Mouse (Mus musculus) lung, postnatal 0 days (tissue): ENCODE data around the gene Zfp654. TPM values are rescaled to one million over a fixed set of nuclear protein-coding genes. Genes with fewer than 3 reads are reported as not detected.

ENCODE experiments used
- ATAC-seq: fragments of 200-750 bp; cut with Nextera tagmentation; 2 replicates; pipeline ENCODE4 v1.8.0; 2017; ENCODE audit warnings: moderate library complexity
- DNase-seq: peaks from one replicate; pipeline ENCODE4 v3.0.0-alpha.2; 2016; ENCODE audit warnings: low spot score
- H3K27ac ChIP-seq: fragments of 300-500 bp; sonication (generic); 2 replicates; pipeline ENCODE4 v1.5.1; 2014; ENCODE audit warnings: antibody characterized with exemption, mild to moderate bottlenecking, low read length, mixed read lengths
- H3K27me3 ChIP-seq: fragments of 300-500 bp; sonication (generic); replicated peaks from 2 replicates; pipeline ENCODE4 v1.6.1; 2014; ENCODE audit warnings: low read length, mixed read lengths; ENCODE audit not compliant: insufficient read depth
- H3K36me3 ChIP-seq: fragments of 300-500 bp; sonication (generic); 2 replicates; pipeline ENCODE4 v1.6.1; 2014; ENCODE audit warnings: low read length, mixed read lengths; ENCODE audit not compliant: insufficient read depth
- H3K4me1 ChIP-seq: fragments of 300-500 bp; sonication (generic); 2 replicates; pipeline ENCODE4 v1.6.1; 2014; ENCODE audit warnings: antibody characterized with exemption, low read depth, low read length, mixed read lengths; ENCODE audit not compliant: insufficient read depth
- H3K4me2 ChIP-seq: fragments of 300-500 bp; sonication (generic); replicated peaks from 2 replicates; pipeline ENCODE4 v1.6.1; 2014; ENCODE audit warnings: low read depth, mild to moderate bottlenecking, low read length, moderate library complexity, mixed read lengths
- H3K4me3 ChIP-seq: fragments of 300-500 bp; sonication (generic); 2 replicates; pipeline ENCODE4 v1.5.1; 2014; ENCODE audit warnings: low read depth, low read length
- H3K9ac ChIP-seq: fragments of 300-500 bp; sonication (generic); replicated peaks from 2 replicates; pipeline ENCODE4 v1.6.1; 2014; ENCODE audit warnings: low read depth, mild to moderate bottlenecking
- H3K9me3 ChIP-seq: fragments of 300-500 bp; sonication (generic); 2 replicates; pipeline ENCODE4 v1.6.1; 2016; ENCODE audit warnings: low read length, mixed read lengths
- CTCF ChIP-seq: IDR thresholded peaks from 2 replicates; pipeline ENCODE4 v1.5.1; 2016; ENCODE audit warnings: antibody characterized with exemption, mild to moderate bottlenecking
- EP300 ChIP-seq: IDR thresholded peaks from 2 replicates; pipeline ENCODE4 v1.6.1; 2016; ENCODE audit warnings: antibody characterized with exemption, mild to moderate bottlenecking, control low read depth
- WGBS: fragments of 180-500 bp; shearing (Covaris S2); extraction: QIAGEN DNeasy Blood & Tissue Kit; methylation state at CpG from one replicate; pipeline ENCODE4 v1.1.7; 2014; 5-methylcytosine and 5-hydroxymethylcytosine counted together
- polyA plus RNA-seq: library from polyadenylated mRNA; unstranded; fragments of >200 nt; fragmentation: Nextera tagmentation; extraction: Ambion mirVana; gene quantifications from 2 replicates; pipeline ENCODE4 v1.2.1, GENCODE M21; 2015

Zfp654 gene
- polyA plus RNA-seq, 1 experiment from 2014 or later = 3.7 TPM

GRCm38 (mm10) chr16:64883896-64884295, 32.4 kb upstream of the Zfp654 start:
- no peaks in the 10 kb centered on the region for H3K36me3 ChIP-seq
- peaks cover 3% of the 10 kb centered on the region; the same call in 1 of the 2 replicates for H3K4me1 ChIP-seq
- TF ChIP-seq EP300 = no peak
- TF ChIP-seq CTCF = no peak
- DNase-seq (no peak), ATAC-seq (no peak)
- H3K4me2 ChIP-seq = no peak overlapping the region
- H3K9ac ChIP-seq = no peak overlapping the region
- H3K4me3 ChIP-seq = no peak overlapping the region
- WGBS = 30% methylated on average over 5 of the region's 5 CpGs
- no peaks in the 10 kb centered on the region for H3K27me3 ChIP-seq
- H3K27ac ChIP-seq = no peak overlapping the region
- no peaks in the 10 kb centered on the region for H3K9me3 ChIP-seq

GRCm38 (mm10) chr16:64881442-64881841, 30.0 kb upstream of the Zfp654 start:
- no peak for ATAC-seq
- Histone ChIP-seq H3K4me1 (peaks cover 3% of the 10 kb centered on the region; the same call in 1 of the 2 replicates), H3K27me3 (no peaks in the 10 kb centered on the region), H3K9ac (no peak overlapping the region), H3K27ac (no peak overlapping the region), H3K9me3 (no peaks in the 10 kb centered on the region), H3K4me3 (no peak overlapping the region), H3K36me3 (no peaks in the 10 kb centered on the region), H3K4me2 (no peak overlapping the region)
- WGBS = 71% methylated on average over 2 of the region's 2 CpGs
- no peak for DNase-seq
- TF ChIP-seq CTCF (no peak), EP300 (no peak)

GRCm38 (mm10) chr16:64880986-64881385, 29.5 kb upstream of the Zfp654 start:
- no peak overlapping the region for H3K27ac ChIP-seq
- H3K4me3 ChIP-seq = no peak overlapping the region
- no peak for ATAC-seq
- DNase-seq = no peak
- TF ChIP-seq CTCF = no peak
- TF ChIP-seq EP300 = no peak
- H3K4me1 ChIP-seq = peaks cover 3% of the 10 kb centered on the region; the same call in 1 of the 2 replicates
- no peaks in the 10 kb centered on the region for H3K36me3 ChIP-seq
- no peaks in the 10 kb centered on the region for H3K27me3 ChIP-seq
- no peak overlapping the region for H3K4me2 ChIP-seq
- 86% methylated on average over 3 of the region's 3 CpGs for WGBS
- H3K9ac ChIP-seq = no peak overlapping the region
- H3K9me3 ChIP-seq = no peaks in the 10 kb centered on the region

GRCm38 (mm10) chr16:64879735-64880134, 28.3 kb upstream of the Zfp654 start:
- 33% methylated on average over 5 of the region's 5 CpGs for WGBS
- Histone ChIP-seq H3K36me3 (no peaks in the 10 kb centered on the region), H3K27ac (no peak overlapping the region), H3K4me2 (no peak overlapping the region), H3K9me3 (no peaks in the 10 kb centered on the region), H3K4me3 (no peak overlapping the region), H3K27me3 (no peaks in the 10 kb centered on the region), H3K9ac (no peak overlapping the region), H3K4me1 (peaks cover 3% of the 10 kb centered on the region; the same call in 1 of the 2 replicates)
- TF ChIP-seq CTCF (no peak), EP300 (no peak)
- ATAC-seq (no peak), DNase-seq (no peak)

- 86% methylated on average over 3 of the region's 3 CpGs for WGBS
- no peak overlapping the region for H3K4me3 ChIP-seq
- TF ChIP-seq EP300 (no peak), CTCF (peak; percentile 30; the same call in 1 of the 2 replicates)
- H3K36me3 ChIP-seq = no peaks in the 10 kb centered on the region
- H3K4me2 ChIP-seq = no peak overlapping the region
- no peaks in the 10 kb centered on the region for H3K4me1 ChIP-seq
- H3K27me3 ChIP-seq = no peaks in the 10 kb centered on the region
- DNase-seq = no peak
- H3K9me3 ChIP-seq = no peaks in the 10 kb centered on the region
- ATAC-seq = no peak
- H3K27ac ChIP-seq = no peak overlapping the region
- H3K9ac ChIP-seq = no peak overlapping the region
Measured at GRCm38 (mm10) chr16:64878611-64879132, 27.2 kb upstream of the Zfp654 start.

- H3K4me3 ChIP-seq = no peak overlapping the region
- H3K36me3 ChIP-seq = no peaks in the 10 kb centered on the region
- WGBS = 51% methylated on average over 3 of the region's 3 CpGs
- ATAC-seq (peak; percentile 71), DNase-seq (peak; percentile 77)
- H3K27ac ChIP-seq = peak overlapping the region; percentile 3; the same call in 1 of the 2 replicates
- no peak overlapping the region for H3K4me2 ChIP-seq
- no peaks in the 10 kb centered on the region for H3K27me3 ChIP-seq
- no peaks in the 10 kb centered on the region for H3K4me1 ChIP-seq
- no peak for TF ChIP-seq CTCF
- no peak for TF ChIP-seq EP300
- no peak overlapping the region for H3K9ac ChIP-seq
- H3K9me3 ChIP-seq = no peaks in the 10 kb centered on the region
Measured at GRCm38 (mm10) chr16:64877314-64877713, 25.9 kb upstream of the Zfp654 start.
